Mouse (Mus musculus): ENCODE measurements at regions not wholly inside any gene's neighbourhood (a gene's known extent, or its start where the extent isn't known, plus 50 kb on each side); places are given as distances from the start of the nearest gene placed in this dataset.

- DNase-seq (ENCODE audit: low read depth) = peak; percentile 73
Observed at GRCm38 (mm10) chr6:133904501-133904900, 50.9 kb upstream of the Kap start.

GRCm38 (mm10) chr6:133934667-133935066 lies 81.1 kb upstream of the Kap start:
- DNase-seq (ENCODE audit: low read depth) = no peak

DNA sequence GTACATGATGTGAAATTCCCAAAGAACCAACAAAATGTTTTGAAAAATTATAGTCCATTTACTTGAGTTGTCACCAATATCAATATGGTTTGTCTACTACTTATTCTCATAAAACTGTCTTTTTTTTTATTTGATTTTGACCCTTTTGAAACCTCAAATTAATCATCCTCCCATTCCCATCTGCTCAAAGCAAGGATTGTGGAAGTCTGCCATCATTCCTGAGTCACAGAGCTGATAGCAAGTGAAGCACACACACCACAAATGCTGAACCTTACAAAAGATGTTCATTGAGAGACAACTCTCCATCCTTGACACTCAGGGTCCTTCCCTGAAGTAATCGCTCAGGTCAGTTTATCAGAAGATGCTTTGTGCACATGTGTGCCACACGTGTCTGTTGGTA lies 82.1 kb upstream of the Kap start:
- peak; percentile 47 for DNase-seq (ENCODE audit: low read depth)

DNA sequence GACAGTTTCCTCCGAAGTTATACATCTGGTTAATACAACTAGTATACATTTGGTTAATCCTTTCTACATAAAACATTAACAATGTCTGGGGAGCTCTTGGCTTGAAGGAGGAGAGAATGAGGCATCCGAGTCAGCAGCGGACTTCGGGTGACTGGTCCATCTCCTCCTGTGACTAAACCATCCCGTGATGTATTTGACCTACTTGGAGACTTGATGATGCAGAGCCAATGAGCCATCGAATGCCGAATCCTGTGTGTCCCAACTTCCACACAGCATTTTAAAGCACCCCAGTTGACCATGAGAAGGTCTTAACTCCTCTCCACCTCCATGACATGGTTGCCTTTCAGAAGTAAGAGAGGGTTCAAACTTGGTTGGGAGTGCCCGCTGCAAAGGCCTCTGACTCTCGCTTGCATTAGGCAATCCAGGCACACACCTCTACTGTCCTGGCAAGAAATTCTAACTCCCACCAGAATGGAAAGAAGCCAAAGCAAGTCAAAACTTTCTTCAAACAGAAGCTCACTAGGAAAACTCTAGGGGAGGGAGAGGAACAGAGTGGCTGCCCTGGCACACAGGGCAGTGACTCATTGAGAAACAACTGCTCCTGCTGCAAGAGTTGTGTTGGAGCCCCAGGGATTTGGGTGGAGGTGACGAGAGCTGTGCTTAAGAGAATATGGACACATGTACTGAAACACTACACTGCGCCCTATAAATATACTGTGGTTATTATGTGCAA lies 75.4 kb upstream of the Etv6 start:
- DNase-seq (ENCODE audit: low read depth) = peak; percentile 34

DNA sequence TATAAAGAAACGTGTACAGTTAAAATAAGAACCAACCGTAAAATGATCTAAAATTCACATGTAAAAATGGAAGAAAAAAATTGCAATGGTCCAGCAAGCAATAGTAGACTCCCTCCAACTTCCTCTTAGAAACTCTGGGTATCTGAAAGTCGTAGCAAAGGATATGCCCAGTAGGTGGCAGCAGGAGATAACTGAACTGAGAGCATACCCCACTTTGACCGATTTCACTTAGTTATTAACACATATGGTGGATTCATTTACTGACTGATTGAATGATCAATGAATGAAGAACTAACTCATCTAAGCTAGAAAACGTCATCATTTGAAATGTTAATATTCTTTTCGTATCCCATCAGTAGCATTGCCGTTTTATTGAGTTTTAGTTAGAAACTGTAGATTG lies 74.8 kb upstream of the Etv6 start:
- DNase-seq (ENCODE audit: low read depth) = peak; percentile 89

DNA sequence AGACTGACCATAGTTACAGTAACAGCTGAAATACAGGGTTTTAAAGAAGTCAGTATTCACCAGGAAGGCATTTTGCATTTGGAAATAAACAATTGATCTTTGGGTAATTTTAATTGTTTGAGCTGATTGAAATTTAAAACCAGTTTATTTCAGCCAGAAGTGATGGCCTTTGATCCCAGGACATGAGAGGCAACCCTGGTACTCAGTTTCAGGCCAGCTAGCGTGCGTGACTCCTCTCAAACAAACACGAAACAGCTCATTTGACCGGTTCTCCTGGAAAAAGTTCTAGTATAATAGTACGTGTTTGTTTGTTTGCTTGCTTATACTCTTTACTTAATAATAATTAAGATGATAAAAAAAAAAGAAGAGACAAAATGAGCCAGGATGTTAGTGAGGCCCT lies 72.9 kb upstream of the Etv6 start:
- no peak for DNase-seq (ENCODE audit: low read depth)

GRCm38 (mm10) chr6:133963264-133963663 lies 72.2 kb upstream of the Etv6 start:
- DNase-seq (ENCODE audit: low read depth) = no peak

- no peak for DNase-seq (ENCODE audit: low read depth)
Observed at GRCm38 (mm10) chr6:133967286-133967685, 68.2 kb upstream of the Etv6 start.

DNA sequence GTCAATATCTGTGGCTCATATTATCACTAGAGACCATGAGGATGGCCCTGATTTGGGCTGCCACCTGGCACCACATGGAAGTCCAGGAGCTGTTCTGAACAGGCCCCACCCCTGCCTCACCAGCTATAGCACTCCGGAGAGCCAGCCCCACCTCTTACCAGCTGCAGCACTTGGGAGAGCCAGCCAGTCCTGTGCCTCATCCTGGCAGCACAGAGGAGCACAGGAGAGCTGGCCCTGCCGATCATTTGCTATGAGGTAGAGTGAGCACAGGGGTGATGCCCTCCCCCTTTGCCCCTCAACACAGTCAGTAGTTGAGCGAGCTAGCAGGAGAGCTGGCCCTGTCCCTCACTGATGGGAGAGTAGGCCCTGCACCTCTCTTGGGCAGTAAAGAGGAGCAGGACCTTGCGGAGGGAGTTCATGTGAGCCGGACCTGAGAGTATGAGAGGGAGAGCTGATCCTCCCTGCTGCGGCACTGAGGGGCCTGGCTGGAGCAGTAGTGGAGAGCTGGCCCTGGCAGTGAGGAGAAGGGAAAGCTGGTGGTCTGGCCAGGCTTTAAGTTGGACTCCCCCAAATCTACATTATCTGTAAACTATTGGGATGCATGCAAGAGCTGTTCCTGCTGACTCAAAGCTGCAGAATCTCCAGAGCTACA lies 63.3 kb upstream of the Etv6 start:
- DNase-seq (ENCODE audit: low read depth) = no peak

DNA sequence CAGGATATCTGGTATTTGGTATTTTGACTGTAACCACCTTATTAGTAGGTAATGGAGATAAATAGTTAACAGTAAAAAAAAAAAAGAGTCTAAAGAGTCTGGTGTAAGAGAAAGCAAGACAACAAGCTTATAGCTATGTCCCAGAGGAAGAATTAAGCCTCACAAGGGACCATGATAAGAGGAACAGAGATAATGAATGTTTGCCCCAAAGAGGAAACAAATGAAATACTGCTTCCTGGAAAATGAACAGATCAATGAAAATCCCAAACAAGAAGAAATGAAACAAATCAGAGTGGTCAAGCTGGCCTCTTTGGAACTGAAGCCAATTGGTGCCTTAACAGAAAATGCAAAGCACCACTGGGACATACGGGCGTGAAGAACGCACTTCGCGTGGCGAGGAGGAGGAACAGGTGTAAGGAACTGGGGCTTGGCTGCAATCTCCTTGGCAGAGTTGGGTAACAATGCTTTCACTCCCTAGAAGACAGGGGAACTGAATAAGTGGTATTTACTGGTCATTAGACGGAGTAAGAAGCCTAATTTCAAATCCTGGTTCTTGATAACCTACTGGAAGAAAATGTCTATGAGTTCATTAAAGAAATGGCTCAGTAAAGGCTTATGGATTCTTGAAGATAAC lies 62.2 kb upstream of the Etv6 start:
- DNase-seq (ENCODE audit: low read depth) = no peak

- no peak for DNase-seq (ENCODE audit: low read depth)
Observed at GRCm38 (mm10) chr6:133975951-133976350, 59.5 kb upstream of the Etv6 start.

GRCm38 (mm10) chr6:133976854-133977253 lies 58.6 kb upstream of the Etv6 start:
- no peak for DNase-seq (ENCODE audit: low read depth)

- DNase-seq (ENCODE audit: low read depth) = no peak
Observed at GRCm38 (mm10) chr6:133983804-133984514, 51.5 kb upstream of the Etv6 start.

- DNase-seq (ENCODE audit: low read depth) = no peak
Observed at GRCm38 (mm10) chr6:133984666-133985355, 50.7 kb upstream of the Etv6 start.

Data from NIH3T3 (cell line).